Mouse (Mus musculus): Measurements from ENCODE around the gene Rbms1. TPM values are rescaled to one million over a fixed set of nuclear protein-coding genes. Genes with fewer than 3 reads are reported as not detected.

The Rbms1 gene
- polyA plus RNA-seq, 1 experiment = 42.9 TPM

- peaks cover 3% of the 10 kb centered on the region for H3K79me3 ChIP-seq (ENCODE audit: low read depth)
- no peak for TF ChIP-seq CTCF (IDR thresholded peaks at IDR 0.05; ENCODE audit: control insufficient read depth, insufficient read depth, insufficient read length)
- no peak for TF ChIP-seq MYOD1 (IDR thresholded peaks at IDR 0.05; ENCODE audit: control insufficient read depth, insufficient read length, low read depth)
- TF ChIP-seq MAX (IDR thresholded peaks at IDR 0.05) = no peak
Observed at GRCm38 (mm10) chr2:60963616-60964015, 624 bp upstream of the Rbms1 start.

GRCm38 (mm10) chr2:60962001-60962670 is 856 bp downstream of the Rbms1 start:
- TF ChIP-seq MYOD1 (IDR thresholded peaks at IDR 0.05; ENCODE audit: control insufficient read depth, insufficient read length, low read depth) = no peak
- H3ac ChIP-seq (ENCODE audit: control insufficient read depth, insufficient read length, low read depth) = peak overlapping the region; percentile 89

More at GRCm38 (mm10) chr2:60963616-60964015, 624 bp upstream of the Rbms1 start:
- H3K79me2 ChIP-seq (ENCODE audit: control insufficient read depth, insufficient read depth) = peaks cover 41% of the 10 kb centered on the region
- H3K27me3 ChIP-seq (ENCODE audit: control insufficient read depth, insufficient read depth, insufficient read length) = no peaks in the 10 kb centered on the region
- no peaks in the 10 kb centered on the region for H3K36me3 ChIP-seq (ENCODE audit: control insufficient read depth, insufficient read depth)
- no peak overlapping the region for H3ac ChIP-seq (ENCODE audit: control insufficient read depth, insufficient read length, low read depth)
- H3K4me3 ChIP-seq (ENCODE audit: insufficient read depth, poor library complexity, severe bottlenecking) = peak overlapping the region; percentile 61

GRCm38 (mm10) chr2:60961281-60961680 is 1.7 kb downstream of the Rbms1 start:
- Histone ChIP-seq H3K27me3 (ENCODE audit: control insufficient read depth, insufficient read depth, insufficient read length) (no peaks in the 10 kb centered on the region), H3K79me2 (ENCODE audit: control insufficient read depth, insufficient read depth) (peaks cover 55% of the 10 kb centered on the region), H3K79me3 (ENCODE audit: low read depth) (peaks cover 6% of the 10 kb centered on the region), H3K36me3 (ENCODE audit: control insufficient read depth, insufficient read depth) (no peaks in the 10 kb centered on the region), H3ac (ENCODE audit: control insufficient read depth, insufficient read length, low read depth) (no peak overlapping the region), H3K4me3 (ENCODE audit: insufficient read depth, poor library complexity, severe bottlenecking) (no peak overlapping the region)
- TF ChIP-seq MYOD1 (IDR thresholded peaks at IDR 0.05; ENCODE audit: control insufficient read depth, insufficient read length, low read depth) (no peak), MYOG (IDR thresholded peaks at IDR 0.05; ENCODE audit: control insufficient read depth, extremely low read depth, insufficient read length) (no peak), MAX (IDR thresholded peaks at IDR 0.05) (no peak), CTCF (IDR thresholded peaks at IDR 0.05; ENCODE audit: control insufficient read depth, insufficient read depth, insufficient read length) (no peak), FOSL1 (IDR thresholded peaks at IDR 0.05; ENCODE audit: insufficient read depth, low read length, poor library complexity, severe bottlenecking) (no peak), CEBPB (IDR thresholded peaks at IDR 0.05; ENCODE audit: low read depth) (no peak), USF1 (IDR thresholded peaks at IDR 0.05; ENCODE audit: low read depth) (no peak)

More at GRCm38 (mm10) chr2:60962001-60962670, 856 bp downstream of the Rbms1 start:
- no peaks in the 10 kb centered on the region for H3K27me3 ChIP-seq (ENCODE audit: control insufficient read depth, insufficient read depth, insufficient read length)
- H3K36me3 ChIP-seq (ENCODE audit: control insufficient read depth, insufficient read depth) = no peaks in the 10 kb centered on the region
- peak overlapping the region; percentile 61 for H3K4me3 ChIP-seq (ENCODE audit: insufficient read depth, poor library complexity, severe bottlenecking)
- H3K79me2 ChIP-seq (ENCODE audit: control insufficient read depth, insufficient read depth) = peaks cover 48% of the 10 kb centered on the region
- H3K79me3 ChIP-seq (ENCODE audit: low read depth) = peaks cover 6% of the 10 kb centered on the region

GRCm38 (mm10) chr2:60948241-60948640 is 14.8 kb downstream of the Rbms1 start:
- Histone ChIP-seq H3K79me2 (ENCODE audit: control insufficient read depth, insufficient read depth) (peaks cover 68% of the 10 kb centered on the region), H3K27me3 (ENCODE audit: control insufficient read depth, insufficient read depth, insufficient read length) (no peaks in the 10 kb centered on the region), H3ac (ENCODE audit: control insufficient read depth, insufficient read length, low read depth) (no peak overlapping the region), H3K36me3 (ENCODE audit: control insufficient read depth, insufficient read depth) (no peaks in the 10 kb centered on the region), H3K4me3 (ENCODE audit: insufficient read depth, poor library complexity, severe bottlenecking) (no peak overlapping the region), H3K79me3 (ENCODE audit: low read depth) (peaks cover 6% of the 10 kb centered on the region)
- no peak for TF ChIP-seq USF1 (IDR thresholded peaks at IDR 0.05; ENCODE audit: low read depth)
- TF ChIP-seq MAX (IDR thresholded peaks at IDR 0.05) = no peak
- TF ChIP-seq MYOD1 (IDR thresholded peaks at IDR 0.05; ENCODE audit: control insufficient read depth, insufficient read length, low read depth) = no peak
- no peak for TF ChIP-seq MYOG (IDR thresholded peaks at IDR 0.05; ENCODE audit: control insufficient read depth, extremely low read depth, insufficient read length)

GRCm38 (mm10) chr2:60947817-60948216 is 15.2 kb downstream of the Rbms1 start:
- no peak overlapping the region for H3K4me3 ChIP-seq (ENCODE audit: insufficient read depth, poor library complexity, severe bottlenecking)

GRCm38 (mm10) chr2:60940454-60940961 is 22.5 kb downstream of the Rbms1 start:
- TF ChIP-seq MYOD1 (IDR thresholded peaks at IDR 0.05; ENCODE audit: control insufficient read depth, insufficient read length, low read depth) (no peak), CTCF (IDR thresholded peaks at IDR 0.05; ENCODE audit: control insufficient read depth, insufficient read depth, insufficient read length) (no peak), USF1 (IDR thresholded peaks at IDR 0.05; ENCODE audit: low read depth) (peak; percentile 96), MYOG (IDR thresholded peaks at IDR 0.05; ENCODE audit: control insufficient read depth, extremely low read depth, insufficient read length) (no peak), FOSL1 (IDR thresholded peaks at IDR 0.05; ENCODE audit: insufficient read depth, low read length, poor library complexity, severe bottlenecking) (no peak), MAX (IDR thresholded peaks at IDR 0.05) (no peak), CEBPB (IDR thresholded peaks at IDR 0.05; ENCODE audit: low read depth) (peak; percentile 56)
- Histone ChIP-seq H3K27me3 (ENCODE audit: control insufficient read depth, insufficient read depth, insufficient read length) (no peaks in the 10 kb centered on the region), H3K36me3 (ENCODE audit: control insufficient read depth, insufficient read depth) (no peaks in the 10 kb centered on the region), H3K79me3 (ENCODE audit: low read depth) (peaks cover 10% of the 10 kb centered on the region), H3K79me2 (ENCODE audit: control insufficient read depth, insufficient read depth) (peaks cover 57% of the 10 kb centered on the region), H3K4me3 (ENCODE audit: insufficient read depth, poor library complexity, severe bottlenecking) (no peak overlapping the region), H3ac (ENCODE audit: control insufficient read depth, insufficient read length, low read depth) (no peak overlapping the region)

More at GRCm38 (mm10) chr2:60947817-60948216, 15.2 kb downstream of the Rbms1 start:
- no peak for TF ChIP-seq MYOG (IDR thresholded peaks at IDR 0.05; ENCODE audit: control insufficient read depth, extremely low read depth, insufficient read length)
- no peak for TF ChIP-seq FOSL1 (IDR thresholded peaks at IDR 0.05; ENCODE audit: insufficient read depth, low read length, poor library complexity, severe bottlenecking)
- TF ChIP-seq USF1 (IDR thresholded peaks at IDR 0.05; ENCODE audit: low read depth) = no peak
- no peak for TF ChIP-seq MAX (IDR thresholded peaks at IDR 0.05)
- no peak for TF ChIP-seq CTCF (IDR thresholded peaks at IDR 0.05; ENCODE audit: control insufficient read depth, insufficient read depth, insufficient read length)
- no peak for TF ChIP-seq MYOD1 (IDR thresholded peaks at IDR 0.05; ENCODE audit: control insufficient read depth, insufficient read length, low read depth)
- TF ChIP-seq CEBPB (IDR thresholded peaks at IDR 0.05; ENCODE audit: low read depth) = no peak
- H3ac ChIP-seq (ENCODE audit: control insufficient read depth, insufficient read length, low read depth) = no peak overlapping the region
- peaks cover 68% of the 10 kb centered on the region for H3K79me2 ChIP-seq (ENCODE audit: control insufficient read depth, insufficient read depth)
- no peaks in the 10 kb centered on the region for H3K36me3 ChIP-seq (ENCODE audit: control insufficient read depth, insufficient read depth)
- peaks cover 6% of the 10 kb centered on the region for H3K79me3 ChIP-seq (ENCODE audit: low read depth)
- H3K27me3 ChIP-seq (ENCODE audit: control insufficient read depth, insufficient read depth, insufficient read length) = no peaks in the 10 kb centered on the region

Measured in C2C12 (cell line).